Mouse (Mus musculus): ENCODE data around the gene Plekhn1.

- TF ChIP-seq CTCF (IDR thresholded peaks at IDR 0.05; ENCODE audit: low read depth, low read length) = no peak
- no peak for TF ChIP-seq POLR2A (IDR thresholded peaks at IDR 0.05; ENCODE audit: extremely low read depth, insufficient read depth, low read length)
Measured at GRCm38 (mm10) chr4:156255078-156255839, 20.6 kb upstream of the Plekhn1 start, which contains the start of gene Samd11.

Data from liver, adult 2 months (tissue).